Mouse (Mus musculus) common myeloid progenitor, adult 5-6 weeks (primary cell): ENCODE data around the gene Stxbp4. TPM values are rescaled to one million over a fixed set of nuclear protein-coding genes. Genes with fewer than 3 reads are reported as not detected.

Experiments
- ATAC-seq: replicated peaks from 2 replicates; pipeline ENCODE4 v1.8.0; 2016; ENCODE audit warnings: low read depth, mild to moderate bottlenecking, moderate TSS enrichment, inconsistent platforms; ENCODE audit not compliant: poor library complexity, severe bottlenecking
- total RNA-seq: library from RNA; stranded (forward); fragments of 200-1000, 187-1606 nt; gene quantifications from 2 replicates; pipeline ENCODE4 v1.2.3, GENCODE M21; 2017

Stxbp4 gene
- total RNA-seq, 1 experiment from 2014 or later = 9.0 TPM

DNA sequence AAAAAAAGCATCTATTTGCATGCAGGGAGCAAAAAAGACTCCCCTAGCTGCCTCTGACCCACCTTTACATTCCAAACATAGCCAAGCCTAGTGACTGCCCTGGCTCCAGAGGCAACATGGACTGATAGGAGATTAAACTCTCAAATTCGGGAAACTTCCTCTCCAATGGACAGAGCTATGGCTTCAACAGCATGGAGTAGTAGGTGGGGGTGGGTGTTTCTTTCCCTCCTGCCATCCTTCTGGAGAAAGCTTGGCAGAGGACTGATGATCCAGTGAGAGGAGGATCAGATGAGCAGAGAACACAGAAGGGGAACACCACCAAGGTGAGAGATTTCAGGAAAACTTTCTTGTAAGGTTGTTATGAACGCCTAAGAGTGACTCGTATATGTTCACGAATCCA is 14.7 kb upstream of the Stxbp4 start:
- no peak for ATAC-seq

DNA sequence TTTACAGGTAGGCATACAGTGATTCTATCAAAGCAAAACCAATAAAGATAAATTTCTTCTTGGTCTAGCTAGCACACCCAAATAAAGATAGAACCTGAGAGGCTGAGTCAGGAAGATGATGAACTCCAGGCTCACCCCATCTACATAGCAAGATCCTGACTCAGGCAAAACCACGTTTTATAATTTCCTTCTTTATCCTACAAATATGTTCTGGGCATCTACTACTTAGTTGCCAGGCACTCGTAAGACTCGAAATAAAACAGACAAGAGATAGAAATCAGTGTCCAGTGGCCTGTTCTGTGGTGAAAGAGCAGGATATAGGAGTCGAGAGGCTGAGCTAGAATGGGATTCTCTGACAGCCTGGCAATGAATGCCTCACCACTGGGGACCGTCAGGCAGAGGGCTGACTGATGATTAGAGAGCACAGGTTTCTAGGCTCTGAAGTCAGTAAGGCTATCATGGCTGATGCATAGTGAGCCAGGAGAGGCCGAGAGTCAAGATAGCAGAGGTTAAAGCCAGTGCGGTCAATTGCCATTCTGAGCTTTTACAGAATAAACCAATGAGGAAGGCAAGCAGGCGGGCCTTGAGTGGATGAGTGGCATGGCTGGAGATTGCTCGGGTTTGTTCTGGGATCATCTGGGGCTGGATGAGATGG is 12.5 kb upstream of the Stxbp4 start:
- ATAC-seq = no peak

DNA sequence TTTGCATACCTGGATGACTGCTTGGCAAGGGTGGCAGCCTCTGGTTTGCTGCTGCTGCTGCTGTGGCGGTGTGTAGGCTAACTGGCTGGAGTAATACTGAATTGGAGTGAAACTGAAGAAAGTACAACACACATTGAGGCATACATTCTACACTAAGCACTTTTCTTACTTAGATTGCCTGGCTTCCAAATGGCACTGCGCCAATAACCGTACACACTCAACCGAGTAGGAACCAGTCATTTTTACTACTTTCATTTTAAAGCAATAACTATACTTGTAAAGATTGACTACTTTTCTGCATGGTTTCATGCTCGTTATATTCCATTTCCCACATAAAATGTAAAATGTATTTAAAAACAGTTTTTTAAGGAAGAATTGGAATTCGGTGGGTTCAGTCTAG is 11.9 kb upstream of the Stxbp4 start:
- no peak for ATAC-seq

DNA sequence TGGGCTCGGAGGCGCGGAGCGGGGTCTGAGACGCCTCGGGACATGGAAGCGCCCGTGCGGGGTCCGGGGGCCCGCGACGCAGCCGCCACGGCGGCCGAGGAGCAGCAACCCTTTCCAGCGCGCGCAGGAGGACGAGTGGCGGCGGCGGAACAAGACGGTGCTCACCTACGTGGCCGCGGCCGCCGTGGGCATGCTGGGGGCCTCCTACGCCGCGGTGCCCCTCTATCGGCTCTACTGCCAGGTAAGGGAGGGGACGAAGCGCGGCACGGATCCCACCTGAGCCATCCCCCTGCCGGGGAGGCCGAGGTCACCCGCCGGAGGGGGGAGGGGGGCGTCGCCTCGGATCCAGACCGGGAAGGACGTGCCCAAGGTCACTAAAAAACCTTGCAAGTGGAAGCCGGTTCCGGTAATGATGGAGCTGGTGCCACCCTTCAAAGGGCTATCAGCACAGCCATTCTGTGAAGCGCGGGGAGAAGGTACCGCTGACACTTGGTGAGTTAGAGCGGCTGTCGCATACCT is 487 bp upstream of the Stxbp4 start:
- 0 out of 2 replicates have a peak, but pooled peaks have one; percentile 10 for ATAC-seq

DNA sequence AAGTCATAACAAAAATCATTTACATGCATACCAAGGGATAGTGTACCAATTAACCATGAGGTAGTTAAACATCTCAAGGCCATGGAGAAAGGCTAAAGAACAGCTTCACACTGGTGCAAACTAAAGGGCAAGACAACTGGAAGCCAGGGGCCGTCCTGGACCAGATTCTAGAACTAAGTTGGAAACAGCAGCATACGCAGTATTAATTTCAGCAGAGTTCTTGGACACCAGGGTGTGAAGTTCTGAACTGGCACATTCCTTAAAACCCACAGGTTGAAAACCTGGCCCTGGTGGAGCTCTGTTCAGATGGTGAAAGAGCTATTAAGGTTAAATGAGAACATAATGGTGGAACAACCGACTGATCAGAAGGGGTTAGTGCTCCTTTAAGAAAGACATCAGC is 3.2 kb downstream of the Stxbp4 start:
- ATAC-seq = no peak

DNA sequence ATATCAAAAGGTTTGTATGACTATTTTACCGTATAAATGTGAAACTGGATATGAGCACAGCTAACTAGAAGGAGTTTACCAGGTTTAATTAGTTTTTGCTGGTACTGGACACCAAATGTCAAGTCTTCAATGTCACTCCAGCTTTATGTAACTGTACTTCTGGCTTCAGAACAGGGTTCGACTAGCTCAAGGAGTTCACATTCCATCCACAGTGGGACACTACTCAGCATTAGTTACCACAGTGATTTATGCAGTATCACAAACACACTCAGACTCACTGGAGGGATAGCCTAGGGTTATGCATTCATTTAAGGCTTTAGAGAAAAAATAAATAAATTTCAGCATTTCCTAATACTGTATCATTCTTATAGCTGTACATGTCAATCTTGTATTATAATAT is 5.4 kb downstream of the Stxbp4 start:
- no peak for ATAC-seq

DNA sequence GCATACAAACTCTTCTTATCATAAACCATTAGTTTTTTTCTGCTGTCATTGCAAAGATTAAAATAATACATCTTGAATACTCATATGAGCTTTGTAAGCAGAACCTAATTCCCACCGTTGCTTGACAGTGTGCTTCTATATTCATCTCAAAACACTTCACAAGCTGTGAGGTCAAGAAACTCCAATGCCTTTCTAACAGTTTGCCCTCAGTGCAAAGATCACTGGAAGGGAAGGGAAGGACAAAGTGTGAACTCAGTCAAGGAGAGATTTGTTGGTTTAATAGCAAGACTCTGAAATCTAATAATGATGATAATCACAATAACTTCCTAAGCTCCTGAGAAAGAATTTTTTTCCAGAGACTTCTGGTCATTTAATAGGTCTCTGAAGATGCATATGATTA is 10.1 kb downstream of the Stxbp4 start:
- no peak for ATAC-seq

DNA sequence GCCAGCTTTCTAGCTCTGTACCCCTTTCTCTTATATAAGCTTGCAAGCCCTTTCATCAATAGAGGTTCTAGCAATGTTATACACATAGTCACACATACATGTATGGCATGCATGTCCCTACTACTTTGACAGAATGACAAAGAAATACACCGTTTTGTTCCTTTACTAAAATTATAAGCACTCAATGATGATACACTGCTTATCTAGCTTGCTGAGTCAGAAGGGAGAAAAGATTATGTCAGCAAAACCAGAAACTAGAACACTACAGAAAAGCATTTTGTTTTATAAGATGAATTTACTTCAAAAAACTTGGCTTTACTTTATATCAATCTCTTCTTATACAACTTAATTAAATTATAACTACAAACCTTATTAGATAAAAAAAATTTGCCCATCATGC is 12.7 kb downstream of the Stxbp4 start:
- no peak for ATAC-seq

DNA sequence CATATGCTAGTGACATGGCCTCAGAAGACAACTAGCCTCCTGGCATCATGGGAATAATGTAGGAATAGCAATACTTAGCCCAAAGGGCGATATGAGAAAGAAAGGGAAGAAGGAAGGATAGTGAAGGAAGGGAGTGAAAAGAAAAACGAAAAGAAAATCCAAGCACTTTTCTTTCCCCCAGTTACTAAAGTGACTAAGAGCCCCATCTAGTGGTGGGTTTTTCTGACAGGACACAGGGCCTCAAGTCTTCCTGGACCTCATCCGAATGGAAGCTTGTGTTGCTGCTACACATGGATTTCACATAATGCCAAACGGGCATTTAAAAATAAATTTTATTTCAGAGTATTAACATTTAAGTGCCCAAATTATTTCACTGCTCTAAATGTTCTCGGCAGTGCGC is 14.4 kb downstream of the Stxbp4 start:
- 0 out of 2 replicates have a peak, but pooled peaks have one; percentile 60 for ATAC-seq

DNA sequence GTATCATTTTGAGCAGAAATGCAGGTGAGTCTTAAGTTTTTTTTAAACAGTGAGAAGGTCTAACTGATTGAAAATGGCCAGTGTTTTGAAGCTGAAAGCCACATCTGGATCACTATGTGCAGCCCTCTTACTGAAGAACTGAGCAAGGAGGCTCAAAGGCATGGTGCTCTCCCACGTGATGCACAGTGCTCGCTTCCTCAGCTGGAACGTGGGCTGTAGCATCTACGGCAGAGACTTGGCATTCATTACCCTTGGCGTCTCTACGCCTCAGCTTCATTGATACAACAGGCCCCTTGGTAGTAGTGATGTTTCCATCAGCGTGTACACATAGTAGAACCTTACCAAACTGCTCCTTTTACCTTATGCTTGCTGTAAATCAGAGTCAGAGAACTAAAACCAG is 15.4 kb downstream of the Stxbp4 start:
- no peak for ATAC-seq

DNA sequence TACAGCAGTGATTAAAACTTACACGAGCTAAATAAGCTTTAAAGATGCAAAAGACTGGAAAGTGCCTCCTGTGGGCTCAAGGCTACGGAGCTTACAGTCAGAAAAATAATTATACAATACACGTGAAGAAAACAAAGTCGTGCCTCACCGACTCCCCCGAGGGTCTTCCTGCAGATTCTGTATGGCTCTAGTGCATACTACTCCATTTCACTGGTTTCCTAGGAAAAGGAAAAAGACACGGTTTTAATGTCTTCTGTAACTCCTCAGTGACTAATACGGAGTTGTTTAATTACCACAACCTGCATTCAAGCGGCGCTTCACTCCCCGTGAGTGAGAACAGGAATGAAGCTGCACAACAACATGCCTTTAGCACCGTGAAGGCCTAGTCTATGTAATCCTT is 15.8 kb downstream of the Stxbp4 start:
- ATAC-seq = no peak

DNA sequence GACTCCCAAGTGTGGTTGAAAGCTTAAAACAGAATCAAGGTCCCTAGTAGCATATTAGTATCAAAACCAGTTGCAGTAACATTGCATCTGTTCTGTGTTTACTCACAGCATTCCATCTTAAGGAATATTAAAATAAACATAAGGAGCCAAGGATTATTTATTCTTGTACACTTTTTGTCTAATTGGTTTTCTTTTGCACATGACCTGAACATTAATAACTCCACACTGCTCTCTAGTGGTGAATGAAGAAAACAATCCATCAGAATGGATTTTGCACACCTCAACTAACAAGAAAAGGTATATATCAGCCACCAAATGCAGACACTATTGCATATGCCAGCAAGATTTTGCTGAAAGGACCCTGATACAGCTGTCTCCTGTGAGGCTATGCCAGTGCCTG is 21.5 kb downstream of the Stxbp4 start:
- ATAC-seq = 0 out of 2 replicates have a peak, but pooled peaks have one; percentile 58

DNA sequence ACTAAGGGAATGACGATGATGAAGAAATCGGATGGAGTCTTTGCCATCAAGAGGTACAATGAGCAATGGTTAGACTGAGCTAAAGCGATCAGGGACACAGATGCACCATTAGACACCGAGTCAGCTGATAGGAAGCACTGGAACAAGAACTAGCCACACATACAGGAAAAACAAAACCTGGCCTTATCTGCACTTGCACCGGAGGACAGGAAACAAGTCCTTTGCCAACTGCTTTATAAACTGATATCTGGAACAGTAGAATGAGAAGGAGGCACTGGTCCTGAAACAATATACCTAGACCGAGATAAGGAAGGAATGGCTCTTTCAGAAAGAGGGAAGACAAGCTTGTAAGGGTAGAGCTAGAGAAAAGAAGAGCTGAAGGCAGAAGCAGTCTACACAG is 23.1 kb downstream of the Stxbp4 start:
- ATAC-seq = peak; percentile 51

DNA sequence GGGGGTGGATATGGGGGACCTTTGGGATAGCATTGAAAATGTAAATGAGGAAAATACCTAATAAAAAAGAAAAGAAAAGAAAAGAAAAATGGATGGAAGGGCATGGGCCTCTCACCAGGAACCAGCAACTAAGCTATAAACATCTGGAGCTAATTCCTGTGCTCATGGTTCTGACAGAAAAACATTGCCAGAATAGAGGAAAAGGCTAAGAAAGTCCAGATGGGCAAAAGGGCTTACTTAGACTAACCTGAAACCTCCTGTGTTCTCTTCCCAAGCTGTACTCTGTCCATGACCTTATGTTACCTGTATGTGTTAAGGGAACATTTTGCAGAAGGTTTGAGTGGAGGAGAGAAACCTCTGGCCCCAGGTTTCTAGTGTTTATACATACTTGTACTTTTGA is 25.8 kb downstream of the Stxbp4 start:
- no peak for ATAC-seq

DNA sequence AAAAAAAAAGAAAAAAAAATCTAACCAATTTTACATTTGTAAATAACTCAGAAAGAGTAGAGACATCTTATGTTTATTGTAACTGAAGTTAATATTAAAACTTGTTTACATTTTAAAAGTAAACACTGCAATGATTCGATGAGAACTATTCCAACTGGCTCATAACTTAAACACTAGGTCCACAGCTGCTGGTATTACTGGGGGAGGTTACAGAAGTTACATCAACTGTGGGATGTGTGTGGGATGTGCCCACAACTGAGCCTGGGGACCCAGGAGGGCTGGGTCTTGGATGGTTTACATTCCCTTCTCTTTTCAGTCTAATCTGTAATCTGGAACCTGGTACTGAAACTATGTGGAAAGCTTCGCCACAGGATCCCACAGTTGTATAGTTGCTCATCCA is 34.8 kb downstream of the Stxbp4 start:
- ATAC-seq = no peak

DNA sequence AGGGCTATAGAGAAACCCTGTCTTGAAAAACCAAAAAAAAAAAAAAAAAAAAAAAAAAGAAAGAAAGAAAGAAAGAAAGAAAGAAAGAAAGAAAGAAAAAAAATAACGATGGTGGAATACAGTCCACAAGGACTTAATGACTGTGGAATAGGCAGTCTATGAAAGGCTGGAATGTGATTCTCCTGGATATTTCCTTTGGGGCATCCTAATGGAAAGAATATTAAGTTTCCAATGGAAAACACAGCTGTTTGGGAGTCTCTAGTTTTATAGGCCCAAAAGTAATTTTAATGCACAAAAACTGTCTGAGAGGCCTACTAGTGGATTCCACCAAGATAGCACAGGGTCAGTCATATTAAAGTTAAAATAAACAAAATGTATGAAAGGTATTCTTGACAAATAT is 42.1 kb downstream of the Stxbp4 start:
- ATAC-seq = no peak

DNA sequence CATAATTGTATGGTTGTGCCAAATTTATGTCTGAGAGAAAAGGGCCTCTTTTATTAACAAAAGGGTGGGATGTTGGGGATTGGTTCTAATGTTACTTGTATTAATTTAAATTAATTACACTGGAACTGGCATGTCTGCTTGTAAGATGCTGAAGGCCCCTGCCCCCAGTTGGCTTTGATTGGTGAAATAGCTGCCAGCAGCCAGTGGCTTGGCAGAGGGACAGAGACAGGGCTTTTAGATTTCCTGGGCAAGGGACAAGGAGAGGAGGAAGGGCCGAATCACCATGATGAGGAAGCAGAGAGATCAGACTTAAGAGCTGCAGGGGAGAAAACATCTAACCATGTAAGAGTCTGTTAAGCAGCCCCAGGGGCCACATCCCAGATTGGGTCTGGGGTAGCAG is 46.9 kb downstream of the Stxbp4 start:
- ATAC-seq = no peak

DNA sequence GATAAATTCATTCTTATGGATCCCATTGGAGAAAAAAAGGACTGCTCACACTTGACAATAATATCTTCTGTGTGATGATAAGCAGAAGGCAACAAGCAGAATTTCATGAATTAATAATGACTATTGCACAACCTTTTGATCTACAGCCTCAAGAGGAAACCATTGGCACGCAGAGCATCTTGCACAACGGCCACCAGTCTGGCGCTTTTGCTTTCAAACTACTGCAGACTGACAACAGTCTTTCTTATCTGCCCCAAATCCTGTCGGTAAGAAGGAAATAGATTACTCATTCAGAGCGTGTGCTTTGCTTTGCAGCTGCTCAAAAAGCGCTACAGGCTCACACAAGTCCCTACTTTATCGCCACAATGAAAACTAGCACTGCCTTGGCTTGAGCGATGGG is 51.7 kb downstream of the Stxbp4 start:
- peak; percentile 99 for ATAC-seq

DNA sequence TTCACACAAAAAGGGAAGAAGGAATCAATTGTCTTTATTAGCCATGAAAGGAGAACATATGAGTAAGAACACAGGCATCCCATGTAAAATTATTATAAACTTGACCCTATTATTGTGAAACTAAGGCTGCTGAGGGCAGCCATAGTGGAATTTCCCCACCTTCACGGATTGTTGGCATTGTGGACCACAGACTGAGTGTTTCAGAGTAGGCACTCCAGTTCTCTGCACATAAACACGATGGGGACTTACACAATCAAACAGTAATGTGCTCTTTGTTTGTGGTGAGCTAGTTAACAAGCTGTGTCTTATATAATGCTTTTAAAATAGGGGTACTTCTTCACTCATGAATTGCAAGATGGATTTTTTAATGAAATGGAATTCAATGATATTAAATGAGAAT is 52.1 kb downstream of the Stxbp4 start:
- ATAC-seq = peak; percentile 59

DNA sequence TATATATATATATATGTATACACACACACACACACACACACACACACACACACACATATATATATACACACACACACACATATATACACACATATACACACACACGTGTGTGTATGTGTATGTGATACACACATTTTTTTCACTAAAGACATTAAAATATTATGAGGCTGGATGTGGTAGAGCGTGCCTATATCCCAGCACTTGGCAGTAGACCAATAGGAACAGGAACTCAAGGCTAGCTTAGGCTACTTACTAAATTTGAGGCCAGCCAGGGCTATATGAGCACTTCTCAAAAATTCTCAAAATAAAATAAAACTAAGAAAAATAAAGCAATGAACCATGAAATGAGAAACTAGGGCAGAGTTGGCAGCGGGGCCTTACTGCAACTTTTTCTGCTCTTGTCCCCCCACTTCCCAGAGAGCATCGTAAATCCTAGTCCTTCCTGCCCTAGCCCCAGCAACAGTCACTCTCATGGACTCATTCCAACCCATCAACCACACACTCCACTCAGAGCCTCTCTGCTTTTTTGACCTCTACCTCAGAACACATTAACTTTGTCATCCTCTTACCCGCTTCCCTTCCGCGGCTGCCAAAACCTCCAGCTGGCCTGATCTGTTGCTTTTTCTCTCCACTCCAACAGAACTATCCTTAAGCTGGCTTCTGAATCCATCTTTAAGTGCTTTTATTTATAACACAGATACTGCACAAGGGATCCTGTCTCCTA is 60.7 kb downstream of the Stxbp4 start:
- peak; percentile 92 for ATAC-seq

DNA sequence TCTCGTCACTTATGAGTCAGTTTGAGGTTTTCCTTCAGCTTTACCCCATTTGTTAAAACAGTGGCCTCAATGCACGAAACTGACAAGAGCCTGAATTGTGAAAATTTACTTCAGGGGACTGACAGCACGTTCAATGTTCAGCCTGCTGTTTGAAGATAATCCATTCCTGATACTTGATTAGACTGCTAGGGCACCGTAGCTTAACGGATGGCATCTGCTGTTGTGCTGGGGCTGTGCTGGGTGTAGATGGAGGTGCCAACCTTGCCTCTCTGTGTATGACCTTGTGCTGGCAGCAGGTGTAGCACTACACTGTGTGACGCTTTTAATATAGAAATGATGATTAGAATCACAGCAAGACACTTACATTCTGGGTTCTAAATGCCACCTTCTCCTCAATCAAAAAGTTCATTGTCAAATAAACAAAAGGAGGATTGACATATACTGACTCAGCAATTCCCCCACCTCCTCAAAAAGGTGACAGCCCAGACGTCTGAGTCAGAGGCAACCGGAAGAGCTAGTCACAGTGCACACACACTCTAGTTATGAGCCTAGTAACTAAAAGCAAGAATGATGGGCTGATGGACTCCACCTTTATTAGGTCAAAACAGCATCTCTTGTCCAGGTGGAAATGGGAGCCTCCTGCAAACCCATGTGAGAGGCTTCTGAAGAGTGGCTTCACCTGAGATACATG is 61.5 kb downstream of the Stxbp4 start:
- ATAC-seq = no peak; the same call in 1 of the 2 replicates
